Mouse (Mus musculus) testis, adult 2 months (tissue): ENCODE results near the gene Cyp8b1.

Experiments
- CTCF ChIP-seq: fragments of 200-500 bp; IDR thresholded peaks from 2 replicates; pipeline ENCODE4 v1.5.1; 2012; ENCODE audit warnings: low read depth, mild to moderate bottlenecking, inconsistent platforms, low read length, moderate library complexity; ENCODE audit not compliant: control insufficient read depth, insufficient read depth, insufficient replicate concordance
- POLR2A ChIP-seq: fragments of 200-500 bp; IDR thresholded peaks from 2 replicates; pipeline ENCODE4 v1.6.1; 2012; ENCODE audit warnings: low read depth, mild to moderate bottlenecking, inconsistent platforms, low read length, moderate library complexity; ENCODE audit not compliant: control insufficient read depth

- no peak for TF ChIP-seq CTCF
- no peak for TF ChIP-seq POLR2A
Measured at GRCm38 (mm10) chr9:121909635-121910034, 6.5 kb downstream of the Cyp8b1 start.
